Mouse (Mus musculus) granulocyte monocyte progenitor cell, adult 5-6 weeks (primary cell): ENCODE measurements around the gene Grip1. TPM values are rescaled to one million over a fixed set of nuclear protein-coding genes. Genes with fewer than 3 reads are reported as not detected.

Source experiments
- ATAC-seq: replicated peaks from 2 replicates; pipeline ENCODE4 v1.8.0; 2016; ENCODE audit warnings: mild to moderate bottlenecking, moderate TSS enrichment, inconsistent platforms; ENCODE audit not compliant: poor library complexity, severe bottlenecking
- total RNA-seq, 2 experiments: library from RNA; stranded (forward) in 1 of 2; stranded (reverse) in 1 of 2; fragments of 200-712, 200-1000 nt in 1 of 2; fragments of >200 nt in 1 of 2; fragmentation: Nextera tagmentation in 1 of 2; gene quantifications; 2 replicates each; pipeline ENCODE4 v1.2.3; 2014 to 2017

The Grip1 gene
- total RNA-seq, 2 experiments from 2014 or later, result not detected

GRCm38 (mm10) chr10:119819102-119819681 is 365.6 kb downstream of the Grip1 start:
- no peak for ATAC-seq

GRCm38 (mm10) chr10:119819740-119820139 is 366.1 kb downstream of the Grip1 start:
- ATAC-seq, result no peak

- no peak for ATAC-seq
Observed at GRCm38 (mm10) chr10:119820428-119820827, 366.8 kb downstream of the Grip1 start.

- ATAC-seq, result no peak
Observed at GRCm38 (mm10) chr10:119823691-119824090, 370.1 kb downstream of the Grip1 start.

GRCm38 (mm10) chr10:119824521-119824920 is 370.9 kb downstream of the Grip1 start:
- ATAC-seq, result no peak

- no peak for ATAC-seq
Observed at GRCm38 (mm10) chr10:119830388-119830956, 376.8 kb downstream of the Grip1 start.

GRCm38 (mm10) chr10:119831086-119831485 is 377.5 kb downstream of the Grip1 start:
- ATAC-seq, result no peak

- no peak for ATAC-seq
Observed at GRCm38 (mm10) chr10:119833334-119833733, 379.7 kb downstream of the Grip1 start.

- no peak for ATAC-seq
Observed at GRCm38 (mm10) chr10:119834122-119834521, 380.5 kb downstream of the Grip1 start.

GRCm38 (mm10) chr10:119839645-119840044 is 386.0 kb downstream of the Grip1 start:
- ATAC-seq, result no peak

GRCm38 (mm10) chr10:119842004-119842403 is 388.4 kb downstream of the Grip1 start:
- ATAC-seq, result no peak

- no peak for ATAC-seq
Observed at GRCm38 (mm10) chr10:119845705-119846410, 392.2 kb downstream of the Grip1 start.

- ATAC-seq, result no peak
Observed at GRCm38 (mm10) chr10:119851594-119851993, 398.0 kb downstream of the Grip1 start.

GRCm38 (mm10) chr10:119852582-119853135 is 399.0 kb downstream of the Grip1 start:
- ATAC-seq, result no peak

- ATAC-seq, result no peak
Observed at GRCm38 (mm10) chr10:119867726-119868125, 414.1 kb downstream of the Grip1 start.

- peak; percentile 89 for ATAC-seq
Observed at GRCm38 (mm10) chr10:119868995-119869579, 415.5 kb downstream of the Grip1 start.

- no peak for ATAC-seq
Observed at GRCm38 (mm10) chr10:119876721-119877120, 423.1 kb downstream of the Grip1 start.

- ATAC-seq, result no peak
Observed at GRCm38 (mm10) chr10:119878331-119878730, 424.7 kb downstream of the Grip1 start.

GRCm38 (mm10) chr10:119884591-119884990 is 431.0 kb downstream of the Grip1 start:
- no peak for ATAC-seq

- ATAC-seq, result peak; percentile 65; the same call in 1 of the 2 replicates
Observed at GRCm38 (mm10) chr10:119885563-119885962, 431.9 kb downstream of the Grip1 start.

- no peak for ATAC-seq
Observed at GRCm38 (mm10) chr10:119886681-119887080, 433.1 kb downstream of the Grip1 start.
